Mouse (Mus musculus) intestine, embryonic 15.5 days (tissue): Measurements from ENCODE around the gene Ceacam19. TPM values are rescaled to one million over a fixed set of nuclear protein-coding genes. Genes with fewer than 3 reads are reported as not detected.

Experiments
- ATAC-seq: fragments of 200-750 bp; cut with Nextera tagmentation; 2 replicates; pipeline ENCODE4 v1.8.0; 2017; ENCODE audit warnings: moderate TSS enrichment, moderate library complexity
- H3K27ac ChIP-seq: fragments of 300-500 bp; sonication (generic); 2 replicates; pipeline ENCODE4 v1.5.1; 2015; ENCODE audit warnings: mild to moderate bottlenecking, inconsistent platforms
- H3K27me3 ChIP-seq: fragments of 300-500 bp; sonication (generic); replicated peaks from 2 replicates; pipeline ENCODE4 v1.6.1; 2015; ENCODE audit warnings: inconsistent platforms
- H3K36me3 ChIP-seq: fragments of 300-500 bp; sonication (generic); 2 replicates; pipeline ENCODE4 v1.6.1; 2015; ENCODE audit warnings: inconsistent platforms
- H3K4me1 ChIP-seq: fragments of 300-500 bp; sonication (generic); replicated peaks from 2 replicates; pipeline ENCODE4 v1.6.1; 2015; ENCODE audit warnings: inconsistent platforms
- H3K4me2 ChIP-seq: fragments of 300-500 bp; sonication (generic); replicated peaks from 2 replicates; pipeline ENCODE4 v1.6.1; 2015; ENCODE audit warnings: mild to moderate bottlenecking, inconsistent platforms
- H3K4me3 ChIP-seq: fragments of 300-500 bp; sonication (generic); replicated peaks from 2 replicates; pipeline ENCODE4 v1.5.1; 2015; ENCODE audit warnings: inconsistent platforms
- H3K9ac ChIP-seq: fragments of 300-500 bp; sonication (generic); 2 replicates; pipeline ENCODE4 v1.6.1; 2015; ENCODE audit warnings: inconsistent platforms
- H3K9me3 ChIP-seq: fragments of 300-500 bp; sonication (generic); 2 replicates; pipeline ENCODE4 v1.6.1; 2016; ENCODE audit warnings: inconsistent platforms
- WGBS: fragments of 180-500 bp; shearing (Covaris S2); methylation state at CpG from one replicate; pipeline ENCODE4 v1.1.7; 2015; 5-methylcytosine and 5-hydroxymethylcytosine counted together
- polyA plus RNA-seq: library from polyadenylated mRNA; unstranded; fragments of >200 nt; fragmentation: Nextera tagmentation; extraction: Ambion mirVana; gene quantifications from 2 replicates; pipeline ENCODE4 v1.2.1, GENCODE M21; 2015

Ceacam19 gene
- polyA plus RNA-seq, 1 experiment from 2014 or later: not detected

GRCm38 (mm10) chr7:19871943-19872601, 15.7 kb downstream of the Ceacam19 start:
- H3K9ac ChIP-seq: no peak overlapping the region
- H3K27ac ChIP-seq: no peak overlapping the region
- H3K9me3 ChIP-seq: no peaks in the 10 kb centered on the region
- no peaks in the 10 kb centered on the region for H3K27me3 ChIP-seq
- H3K4me2 ChIP-seq: no peak overlapping the region
- no peak for ATAC-seq
- 42% methylated on average over 5 of the region's 5 CpGs for WGBS
- H3K36me3 ChIP-seq: no peaks in the 10 kb centered on the region
- no peak overlapping the region for H3K4me3 ChIP-seq
- peaks cover 3% of the 10 kb centered on the region for H3K4me1 ChIP-seq

- Histone ChIP-seq H3K9ac (no peak overlapping the region), H3K36me3 (no peaks in the 10 kb centered on the region), H3K4me1 (peaks cover 6% of the 10 kb centered on the region), H3K4me2 (no peak overlapping the region), H3K27ac (no peak overlapping the region), H3K4me3 (no peak overlapping the region), H3K27me3 (no peaks in the 10 kb centered on the region), H3K9me3 (no peaks in the 10 kb centered on the region)
- ATAC-seq: no peak
- WGBS: 57% methylated on average over 10 of the region's 10 CpGs
Observed at GRCm38 (mm10) chr7:19871137-19871621, 16.6 kb downstream of the Ceacam19 start.

GRCm38 (mm10) chr7:19867751-19868399, 19.9 kb downstream of the Ceacam19 start:
- Histone ChIP-seq H3K4me1 (0 out of 2 replicates have a peak, but pooled peaks cover 3% of the 10 kb centered on the region), H3K4me2 (no peak overlapping the region), H3K27me3 (no peaks in the 10 kb centered on the region), H3K36me3 (no peaks in the 10 kb centered on the region), H3K4me3 (no peak overlapping the region), H3K9me3 (no peaks in the 10 kb centered on the region), H3K9ac (no peak overlapping the region), H3K27ac (no peak overlapping the region)
- 74% methylated on average over 16 of the region's 16 CpGs for WGBS
- peak; percentile 43 for ATAC-seq

- Histone ChIP-seq H3K27me3 (no peaks in the 10 kb centered on the region), H3K27ac (no peak overlapping the region), H3K4me3 (no peak overlapping the region), H3K9me3 (no peaks in the 10 kb centered on the region), H3K4me1 (0 out of 2 replicates have a peak, but pooled peaks cover 3% of the 10 kb centered on the region), H3K36me3 (no peaks in the 10 kb centered on the region), H3K4me2 (no peak overlapping the region), H3K9ac (no peak overlapping the region)
- no peak for ATAC-seq
- WGBS: 65% methylated on average over 6 of the region's 6 CpGs
Observed at GRCm38 (mm10) chr7:19866490-19866889, 21.3 kb downstream of the Ceacam19 start.

- WGBS: 78% methylated on average over 8 of the region's 8 CpGs
- Histone ChIP-seq H3K4me3 (no peak overlapping the region), H3K4me2 (no peak overlapping the region), H3K27ac (no peak overlapping the region), H3K4me1 (0 out of 2 replicates have a peak, but pooled peaks cover 3% of the 10 kb centered on the region), H3K9ac (no peak overlapping the region), H3K36me3 (no peaks in the 10 kb centered on the region), H3K27me3 (no peaks in the 10 kb centered on the region), H3K9me3 (no peaks in the 10 kb centered on the region)
- peak; percentile 52; the same call in 1 of the 2 replicates for ATAC-seq
Observed at GRCm38 (mm10) chr7:19865246-19866036, 22.3 kb downstream of the Ceacam19 start.

GRCm38 (mm10) chr7:19864241-19864640, 23.5 kb downstream of the Ceacam19 start:
- ATAC-seq: no peak

GRCm38 (mm10) chr7:19861199-19861598, 26.6 kb downstream of the Ceacam19 start, which contains the start of gene Ceacam16:
TSS of gene Ceacam16 (minus strand) at chr7:19861299.
- ATAC-seq: no peak
- H3K4me2 ChIP-seq: no peak within 1 kb of the TSS
- WGBS: 85% methylated on average over 9 of the region's 9 CpGs

More at GRCm38 (mm10) chr7:19864241-19864640, 23.5 kb downstream of the Ceacam19 start:
- Histone ChIP-seq H3K27me3 (no peaks in the 10 kb centered on the region), H3K27ac (no peak overlapping the region), H3K9me3 (no peaks in the 10 kb centered on the region), H3K4me2 (no peak overlapping the region), H3K9ac (no peak overlapping the region), H3K4me1 (0 out of 2 replicates have a peak, but pooled peaks cover 3% of the 10 kb centered on the region), H3K36me3 (no peaks in the 10 kb centered on the region), H3K4me3 (no peak overlapping the region)
- 46% methylated on average over 2 of the region's 2 CpGs for WGBS

GRCm38 (mm10) chr7:19859740-19860139, 28.0 kb downstream of the Ceacam19 start:
- H3K36me3 ChIP-seq: no peaks in the 10 kb centered on the region
- no peak overlapping the region for H3K4me3 ChIP-seq
- ATAC-seq: no peak
- H3K4me1 ChIP-seq: no peaks in the 10 kb centered on the region
- no peak overlapping the region for H3K4me2 ChIP-seq
- no peak overlapping the region for H3K9ac ChIP-seq
- 64% methylated on average over 10 of the region's 10 CpGs for WGBS
- no peaks in the 10 kb centered on the region for H3K27me3 ChIP-seq
- H3K27ac ChIP-seq: no peak overlapping the region
- no peaks in the 10 kb centered on the region for H3K9me3 ChIP-seq

More at GRCm38 (mm10) chr7:19861199-19861598, 26.6 kb downstream of the Ceacam19 start, which contains the start of gene Ceacam16:
- Histone ChIP-seq H3K4me3 (no peak within 1 kb of the TSS), H3K27me3 (no peaks in the 10 kb centered on the region), H3K27ac (no peak within 1 kb of the TSS), H3K4me1 (no peaks in the 10 kb centered on the region), H3K9me3 (no peaks in the 10 kb centered on the region), H3K9ac (no peak within 1 kb of the TSS), H3K36me3 (no peaks in the 10 kb centered on the region)

- H3K4me3 ChIP-seq: no peak overlapping the region
- H3K4me1 ChIP-seq: peaks cover 6% of the 10 kb centered on the region
- 82% methylated on average over 6 of the region's 6 CpGs for WGBS
Observed at GRCm38 (mm10) chr7:19856283-19856682, 31.5 kb downstream of the Ceacam19 start.

GRCm38 (mm10) chr7:19855663-19856062, 32.1 kb downstream of the Ceacam19 start:
- no peak overlapping the region for H3K4me2 ChIP-seq
- H3K9me3 ChIP-seq: no peaks in the 10 kb centered on the region
- no peak overlapping the region for H3K9ac ChIP-seq
- peaks cover 6% of the 10 kb centered on the region for H3K4me1 ChIP-seq
- H3K27ac ChIP-seq: no peak overlapping the region
- ATAC-seq: no peak
- H3K36me3 ChIP-seq: no peaks in the 10 kb centered on the region
- peaks cover 13% of the 10 kb centered on the region; the same call in 1 of the 2 replicates for H3K27me3 ChIP-seq
- no peak overlapping the region for H3K4me3 ChIP-seq
- 84% methylated on average over 5 of the region's 5 CpGs for WGBS

More at GRCm38 (mm10) chr7:19856283-19856682, 31.5 kb downstream of the Ceacam19 start:
- H3K36me3 ChIP-seq: no peaks in the 10 kb centered on the region
- no peak overlapping the region for H3K27ac ChIP-seq
- H3K27me3 ChIP-seq: peaks cover 11% of the 10 kb centered on the region; the same call in 1 of the 2 replicates
- no peak overlapping the region for H3K4me2 ChIP-seq
- no peak for ATAC-seq
- no peaks in the 10 kb centered on the region for H3K9me3 ChIP-seq
- no peak overlapping the region for H3K9ac ChIP-seq

- no peak overlapping the region for H3K9ac ChIP-seq
- H3K36me3 ChIP-seq: no peaks in the 10 kb centered on the region
- no peak overlapping the region for H3K4me3 ChIP-seq
- no peak overlapping the region for H3K27ac ChIP-seq
- H3K9me3 ChIP-seq: no peaks in the 10 kb centered on the region
- WGBS: 87% methylated on average over 20 of the region's 20 CpGs
- no peak for ATAC-seq
- H3K27me3 ChIP-seq: peaks cover 13% of the 10 kb centered on the region; the same call in 1 of the 2 replicates
- H3K4me1 ChIP-seq: peaks cover 6% of the 10 kb centered on the region
- H3K4me2 ChIP-seq: no peak overlapping the region
Observed at GRCm38 (mm10) chr7:19853526-19853925, 34.2 kb downstream of the Ceacam19 start.
